Mouse (Mus musculus) ES-E14 (cell line): Measurements from ENCODE around the gene Ets1. TPM values are rescaled to one million over a fixed set of nuclear protein-coding genes. Genes with fewer than 3 reads are reported as not detected.

Source experiments
- DNase-seq: peaks from one replicate; pipeline ENCODE4 v3.0.0-alpha.2; 2013; ENCODE audit warnings: low read depth, low spot score
- H3K27ac ChIP-seq: 2 replicates; pipeline ENCODE4 v1.5.1; 2012; ENCODE audit warnings: low read depth, mild to moderate bottlenecking, low read length, moderate library complexity, mixed read lengths; ENCODE audit not compliant: poor library complexity, insufficient read depth, severe bottlenecking
- H3K36me3 ChIP-seq: 2 replicates; pipeline ENCODE4 v1.6.1; 2012; ENCODE audit warnings: mild to moderate bottlenecking, low read length, moderate library complexity, mixed read lengths; ENCODE audit not compliant: control insufficient read depth, poor library complexity, insufficient read depth, severe bottlenecking
- H3K4me1 ChIP-seq, 2 experiments: fragments of 150-350 bp in 1 of 2; sonication (generic) in 1 of 2; 2 replicates each; pipeline ENCODE4 v1.6.1; 2012; ENCODE audit warnings: low read length in 2 of 2, mild to moderate bottlenecking in 1 of 2, mixed read lengths in 1 of 2; ENCODE audit not compliant: control insufficient read depth in 2 of 2, insufficient read depth in 2 of 2, poor library complexity in 1 of 2
- H3K4me3 ChIP-seq, 2 experiments: fragments of 150-350 bp in 1 of 2; sonication (generic) in 1 of 2; 2 replicates each; pipeline ENCODE4 v1.5.1; 2012; ENCODE audit warnings: low read length in 2 of 2, low read depth in 1 of 2, mild to moderate bottlenecking in 1 of 2, mixed read lengths in 1 of 2; ENCODE audit not compliant: insufficient read depth in 1 of 2, poor library complexity in 1 of 2, severe bottlenecking in 1 of 2
- H3K9ac ChIP-seq: 2 replicates; pipeline ENCODE4 v1.6.1; 2012; ENCODE audit warnings: low read depth, mild to moderate bottlenecking, low read length, mixed read lengths; ENCODE audit not compliant: poor library complexity, insufficient read depth, severe bottlenecking
- H3K9me3 ChIP-seq: fragments of 150-350 bp; sonication (generic); 2 replicates; pipeline ENCODE4 v1.6.1; 2012; ENCODE audit warnings: low read depth, mild to moderate bottlenecking, low read length; ENCODE audit not compliant: control insufficient read depth, insufficient read depth
- CHD2 ChIP-seq: IDR thresholded peaks from 2 replicates; pipeline ENCODE4 v1.6.1; 2014; ENCODE audit warnings: mild to moderate bottlenecking, low read depth, low read length, inconsistent platforms
- HCFC1 ChIP-seq: IDR thresholded peaks from 2 replicates; pipeline ENCODE4 v1.6.1; 2012; ENCODE audit warnings: low read length, inconsistent platforms, borderline replicate concordance; ENCODE audit not compliant: insufficient read depth
- MAFK ChIP-seq: IDR thresholded peaks from 2 replicates; pipeline ENCODE4 v1.6.1; 2014; ENCODE audit warnings: mild to moderate bottlenecking, low read depth, low read length, inconsistent platforms; ENCODE audit not compliant: insufficient read depth
- ZC3H11A ChIP-seq: IDR thresholded peaks from 2 replicates; pipeline ENCODE4 v1.6.1; 2012; ENCODE audit warnings: low read depth, mild to moderate bottlenecking, inconsistent platforms, low read length, borderline replicate concordance
- ZNF384 ChIP-seq: IDR thresholded peaks from 2 replicates; pipeline ENCODE4 v1.6.1; 2012; ENCODE audit warnings: low read depth, low read length, inconsistent platforms
- in situ Hi-C, 2 experiments: fragments of 600-800 bp; cut with MboI; formaldehyde crosslinking; loops; one replicate each; pipeline ENCODE4 v1.15.1; 2025; ENCODE audit warnings: low sequenced_read_pairs in 2 of 2, inconsistent platforms in 1 of 2; ENCODE audit not compliant: unreplicated experiment in 2 of 2
- total RNA-seq: library from RNA; depleted of rRNA; stranded (reverse); fragments of 300-350 nt; gene quantifications from 2 replicates; pipeline ENCODE4 v1.2.3, GENCODE M21; 2012

The Ets1 gene
- total RNA-seq, 1 experiment, result 20.9 TPM

DNA sequence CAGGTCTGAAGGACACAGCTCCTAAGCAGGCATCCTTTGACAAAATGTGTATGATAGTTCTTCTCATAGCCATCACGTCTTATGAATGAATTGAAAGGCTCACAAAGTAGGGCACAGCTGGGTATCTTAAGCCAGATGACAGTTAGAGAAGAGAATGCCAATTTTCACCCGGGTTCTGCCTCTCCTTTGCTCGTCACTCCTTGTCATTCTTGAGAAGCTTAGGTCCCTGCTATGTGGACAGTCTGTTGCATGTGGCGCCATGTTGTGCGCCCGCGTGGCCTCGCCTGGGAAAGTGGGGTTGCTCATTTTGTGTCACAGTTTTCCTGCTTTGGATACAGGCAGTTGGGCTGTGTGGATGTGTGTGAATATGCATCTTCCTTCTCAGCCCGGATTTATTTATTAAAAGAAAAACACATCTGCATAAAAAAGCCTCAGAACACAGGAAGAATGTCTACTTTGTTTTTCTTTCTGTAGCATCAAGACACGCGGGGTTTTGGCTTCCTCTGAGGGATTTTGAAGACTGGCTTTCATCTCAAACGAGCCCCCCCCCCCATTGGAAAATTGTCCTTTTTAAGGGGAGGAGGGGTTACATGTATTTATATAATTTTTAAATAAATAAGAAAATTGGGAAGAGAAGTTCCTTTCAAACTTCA is 81.4 kb downstream of the Ets1 start:
- H3K9me3 ChIP-seq, result no peaks in the 10 kb centered on the region
- in situ Hi-C loops, result no loop called here
- H3K4me3 ChIP-seq, result no peak overlapping the region
- no peak for DNase-seq
- no peaks in the 10 kb centered on the region for H3K36me3 ChIP-seq
- no peak overlapping the region for H3K9ac ChIP-seq
- H3K27ac ChIP-seq, result no peak overlapping the region
- TF ChIP-seq CHD2 (no peak), ZC3H11A (no peak), ZNF384 (no peak), HCFC1 (no peak), MAFK (no peak)
- peaks cover 3 to 6% of the 10 kb centered on the region in 2 experiments; a peak in 3 of 4 replicates for H3K4me1 ChIP-seq

GRCm38 (mm10) chr9:32717931-32718820 is 82.2 kb downstream of the Ets1 start:
- in situ Hi-C loops, result no loop called here
- Histone ChIP-seq H3K4me1 (peaks cover 3 to 6% of the 10 kb centered on the region in 2 experiments; a peak in 3 of 4 replicates), H3K36me3 (no peaks in the 10 kb centered on the region), H3K9me3 (no peaks in the 10 kb centered on the region), H3K4me3 (no peak overlapping the region), H3K27ac (no peak overlapping the region), H3K9ac (no peak overlapping the region)
- no peak for DNase-seq
- no peak for TF ChIP-seq HCFC1
- no peak for TF ChIP-seq ZNF384
- TF ChIP-seq ZC3H11A, result no peak
- no peak for TF ChIP-seq CHD2
- TF ChIP-seq MAFK, result no peak

- in situ Hi-C loops, result no loop called here
- H3K9me3 ChIP-seq, result no peaks in the 10 kb centered on the region
- H3K27ac ChIP-seq, result no peak overlapping the region
- DNase-seq, result no peak
- no peak for TF ChIP-seq CHD2
- no peak for TF ChIP-seq ZC3H11A
- TF ChIP-seq MAFK, result no peak
- H3K9ac ChIP-seq, result no peak overlapping the region
- no peak overlapping the region for H3K4me3 ChIP-seq
- no peaks in the 10 kb centered on the region for H3K36me3 ChIP-seq
- H3K4me1 ChIP-seq, result peaks cover 3 to 6% of the 10 kb centered on the region in 2 experiments; a peak in 3 of 4 replicates
Observed at GRCm38 (mm10) chr9:32718868-32719267, 82.8 kb downstream of the Ets1 start.

DNA sequence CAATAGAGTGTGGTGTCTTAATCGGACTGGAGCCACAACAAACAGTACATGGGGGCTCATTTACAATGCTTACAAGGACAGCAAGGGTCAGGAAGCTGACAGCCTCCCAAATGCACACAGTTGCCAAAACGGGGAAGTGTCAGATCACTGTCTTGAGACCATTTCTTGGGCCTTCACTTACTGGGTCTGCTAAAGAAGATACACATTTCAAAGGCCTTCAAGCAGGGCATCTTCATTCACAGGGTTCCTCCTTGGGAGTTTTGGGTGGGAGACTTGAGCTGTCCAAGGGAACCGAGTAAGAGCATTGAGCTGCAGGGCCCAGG is 83.9 kb downstream of the Ets1 start:
- TF ChIP-seq CHD2 (no peak), MAFK (no peak), HCFC1 (no peak), ZNF384 (no peak), ZC3H11A (no peak)
- no peaks in the 10 kb centered on the region for H3K9me3 ChIP-seq
- H3K4me3 ChIP-seq, result no peak overlapping the region
- peaks cover 3 to 6% of the 10 kb centered on the region in 2 experiments; a peak in 3 of 4 replicates for H3K4me1 ChIP-seq
- in situ Hi-C loops, result no loop called here
- DNase-seq, result no peak
- H3K27ac ChIP-seq, result no peak overlapping the region
- H3K9ac ChIP-seq, result no peak overlapping the region
- H3K36me3 ChIP-seq, result no peaks in the 10 kb centered on the region
